Mouse (Mus musculus) midbrain, embryonic 12.5 days (tissue): ENCODE measurements around the gene Wdr19. TPM values are rescaled to one million over a fixed set of nuclear protein-coding genes. Genes with fewer than 3 reads are reported as not detected.

ENCODE experiments used
- ATAC-seq: fragments of 200-750 bp; cut with Nextera tagmentation; 2 replicates; pipeline ENCODE4 v1.8.0; 2017; ENCODE audit warnings: low read depth, moderate TSS enrichment, moderate library complexity; ENCODE audit not compliant: low FRiP score
- H3K27ac ChIP-seq: fragments of 300-500 bp; sonication (generic); replicated peaks from 2 replicates; pipeline ENCODE4 v1.5.1; 2016; ENCODE audit warnings: mild to moderate bottlenecking
- H3K27me3 ChIP-seq: fragments of 300-500 bp; sonication (generic); 2 replicates; pipeline ENCODE4 v1.6.1; 2016; ENCODE audit warnings: mild to moderate bottlenecking
- H3K36me3 ChIP-seq: fragments of 300-500 bp; sonication (generic); 2 replicates; pipeline ENCODE4 v1.6.1; 2016
- H3K4me1 ChIP-seq: fragments of 300-500 bp; sonication (generic); 2 replicates; pipeline ENCODE4 v1.6.1; 2016
- H3K4me2 ChIP-seq: fragments of 300-500 bp; sonication (generic); replicated peaks from 2 replicates; pipeline ENCODE4 v1.6.1; 2016; ENCODE audit warnings: mild to moderate bottlenecking, moderate library complexity
- H3K4me3 ChIP-seq: fragments of 300-500 bp; sonication (generic); 2 replicates; pipeline ENCODE4 v1.5.1; 2016; ENCODE audit warnings: mild to moderate bottlenecking
- H3K9ac ChIP-seq: fragments of 300-500 bp; sonication (generic); replicated peaks from 2 replicates; pipeline ENCODE4 v1.6.1; 2016; ENCODE audit warnings: mild to moderate bottlenecking, moderate library complexity
- H3K9me3 ChIP-seq: fragments of 300-500 bp; sonication (generic); 2 replicates; pipeline ENCODE4 v1.6.1; 2016; ENCODE audit warnings: mild to moderate bottlenecking
- WGBS: fragments of 180-500 bp; shearing (Covaris S2); methylation state at CpG from one replicate; pipeline ENCODE4 v1.1.7; 2016; 5-methylcytosine and 5-hydroxymethylcytosine counted together
- polyA plus RNA-seq: library from polyadenylated mRNA; unstranded; fragments of >200 nt; fragmentation: Nextera tagmentation; extraction: Ambion mirVana; gene quantifications from 2 replicates; pipeline ENCODE4 v1.2.1, GENCODE M21; 2016

Wdr19 gene
- polyA plus RNA-seq = 16.6 and 18.1 TPM in 2 replicates

DNA sequence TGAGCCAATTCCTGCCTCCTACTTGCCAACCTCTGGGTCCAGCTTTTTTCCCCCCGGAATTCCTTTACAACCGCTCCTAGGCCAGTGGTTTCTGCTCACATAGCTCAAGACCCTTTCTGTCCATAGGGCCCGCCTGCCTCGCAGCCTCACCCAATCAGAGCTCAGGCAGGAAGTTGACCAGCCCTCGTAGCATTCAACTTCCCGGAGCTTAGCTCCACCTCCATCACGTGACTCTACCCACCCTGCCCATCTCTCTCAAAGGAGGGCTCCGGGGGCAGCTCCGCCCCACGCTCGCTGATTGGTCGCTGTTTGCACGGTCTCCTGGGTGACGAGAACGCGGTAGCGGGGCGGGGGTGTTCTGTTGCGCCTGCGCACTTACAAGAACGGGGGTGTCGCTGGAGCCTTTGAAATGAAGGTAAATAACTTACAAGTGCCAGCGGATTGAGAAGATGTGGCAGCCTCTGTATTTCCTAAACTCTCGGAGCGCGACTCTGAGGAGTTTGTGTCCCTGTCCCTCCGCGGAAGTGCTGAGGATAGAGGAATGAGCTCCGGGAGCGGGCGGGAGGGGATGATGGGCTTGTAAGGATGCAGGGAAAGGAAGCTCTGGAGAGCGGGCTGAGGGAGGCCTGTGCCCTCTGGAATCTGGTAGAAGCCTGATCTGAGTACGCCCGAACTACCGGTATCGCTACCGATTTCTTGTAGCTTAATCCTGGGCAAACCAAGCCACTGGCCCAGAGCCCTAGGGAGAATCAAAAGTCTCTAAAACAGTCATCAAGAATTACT is at the start of gene Wdr19:
Wdr19 (plus strand) TSS at position 351 of the 783 bp plus-strand sequence.
- Histone ChIP-seq H3K36me3 (peaks cover 6% of the 10 kb centered on the region; the same call in 1 of the 2 replicates), H3K27me3 (0 out of 2 replicates have a peak, but pooled peaks cover 3% of the 10 kb centered on the region)
- ATAC-seq = peak; percentile 99

DNA sequence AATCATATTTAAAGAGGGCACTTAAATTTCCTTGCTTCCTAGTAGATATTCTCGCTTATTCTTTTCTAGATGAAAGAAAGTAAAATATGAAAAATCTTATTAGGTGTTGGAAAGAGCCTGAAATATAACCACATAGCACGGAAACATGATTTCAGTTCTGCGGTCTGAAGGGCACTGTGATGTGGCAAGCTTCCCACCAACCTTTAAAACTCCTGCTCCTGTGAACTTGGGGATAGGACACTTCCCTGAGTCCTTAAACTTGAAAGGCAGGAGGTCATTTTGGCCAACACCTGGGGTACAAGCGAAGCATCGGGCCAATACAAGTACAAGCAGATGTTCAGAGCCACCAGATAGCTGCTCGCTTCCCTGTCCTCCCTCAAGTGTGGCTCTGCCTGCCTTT is 49.8 kb upstream of the Wdr19 start:
- peaks cover 45% of the 10 kb centered on the region for H3K36me3 ChIP-seq
- no peak overlapping the region for H3K4me2 ChIP-seq
- no peak overlapping the region for H3K27ac ChIP-seq
- WGBS = 95% methylated on average over 6 of the region's 6 CpGs
- no peaks in the 10 kb centered on the region for H3K4me1 ChIP-seq
- ATAC-seq = no peak
- no peak overlapping the region for H3K4me3 ChIP-seq
- no peak overlapping the region for H3K9ac ChIP-seq
- no peaks in the 10 kb centered on the region for H3K9me3 ChIP-seq
- no peaks in the 10 kb centered on the region for H3K27me3 ChIP-seq

More for the DNA sequence above, at the start of gene Wdr19:
- Histone ChIP-seq H3K9me3 (no peaks in the 10 kb centered on the region), H3K4me1 (peaks cover 10% of the 10 kb centered on the region), H3K4me3 (peak within 1 kb of the TSS; percentile 67), H3K9ac (peak within 1 kb of the TSS; percentile 65), H3K27ac (peak within 1 kb of the TSS; percentile 71), H3K4me2 (peak within 1 kb of the TSS; percentile 84)
- WGBS = under 1% methylated on average over 37 of the region's 37 CpGs

DNA sequence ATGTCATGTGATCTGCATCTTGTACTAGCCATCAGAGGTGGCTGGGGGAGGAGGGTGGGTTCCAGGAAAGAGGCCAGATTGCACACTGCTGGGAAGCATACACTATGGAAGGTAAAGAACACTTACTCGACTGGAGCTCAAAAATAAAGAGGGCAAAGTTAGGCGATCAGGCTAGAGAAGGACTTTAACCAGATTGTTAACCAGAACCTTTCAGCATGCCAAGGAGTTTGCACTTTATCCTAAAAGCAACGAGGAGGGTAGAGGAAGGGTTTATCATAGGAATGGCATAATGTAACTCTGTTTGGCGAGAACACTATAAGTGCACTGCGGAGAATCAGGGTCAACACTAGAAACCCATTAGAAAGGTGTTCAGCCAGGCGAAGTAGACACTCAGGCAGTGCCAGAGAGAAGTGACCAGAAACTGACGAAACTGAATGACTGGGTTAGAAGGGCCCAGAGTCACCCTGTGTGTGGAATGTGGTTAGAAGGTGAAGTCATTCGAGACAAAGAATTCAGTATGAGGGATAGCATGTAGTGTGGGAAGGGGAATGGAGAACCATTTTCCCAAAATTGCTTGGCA is 49.0 kb upstream of the Wdr19 start:
- H3K9ac ChIP-seq = no peak overlapping the region
- H3K9me3 ChIP-seq = no peaks in the 10 kb centered on the region
- no peaks in the 10 kb centered on the region for H3K27me3 ChIP-seq
- H3K27ac ChIP-seq = no peak overlapping the region
- H3K4me3 ChIP-seq = no peak overlapping the region
- ATAC-seq = no peak
- peaks cover 38% of the 10 kb centered on the region for H3K36me3 ChIP-seq
- no peaks in the 10 kb centered on the region for H3K4me1 ChIP-seq
- WGBS = 91% methylated on average over 8 of the region's 8 CpGs
- no peak overlapping the region for H3K4me2 ChIP-seq

- no peak overlapping the region for H3K4me3 ChIP-seq
- H3K27ac ChIP-seq = no peak overlapping the region
- no peaks in the 10 kb centered on the region for H3K27me3 ChIP-seq
- no peaks in the 10 kb centered on the region for H3K9me3 ChIP-seq
- 90% methylated on average over 3 of the region's 3 CpGs for WGBS
- H3K36me3 ChIP-seq = peaks cover 42% of the 10 kb centered on the region
- no peaks in the 10 kb centered on the region for H3K4me1 ChIP-seq
- H3K9ac ChIP-seq = no peak overlapping the region
- no peak overlapping the region for H3K4me2 ChIP-seq
- ATAC-seq = no peak
These were observed 48.2 kb upstream of the Wdr19 start for GRCm38 (mm10) chr5:65151276-65151675.

- Histone ChIP-seq H3K27ac (no peak overlapping the region), H3K4me3 (no peak overlapping the region), H3K9ac (no peak overlapping the region), H3K27me3 (no peaks in the 10 kb centered on the region), H3K4me1 (no peaks in the 10 kb centered on the region), H3K9me3 (no peaks in the 10 kb centered on the region), H3K4me2 (no peak overlapping the region), H3K36me3 (peaks cover 44% of the 10 kb centered on the region)
- 82% methylated on average over 5 of the region's 5 CpGs for WGBS
- ATAC-seq = no peak
These were observed 47.7 kb upstream of the Wdr19 start for GRCm38 (mm10) chr5:65151767-65152166.

DNA sequence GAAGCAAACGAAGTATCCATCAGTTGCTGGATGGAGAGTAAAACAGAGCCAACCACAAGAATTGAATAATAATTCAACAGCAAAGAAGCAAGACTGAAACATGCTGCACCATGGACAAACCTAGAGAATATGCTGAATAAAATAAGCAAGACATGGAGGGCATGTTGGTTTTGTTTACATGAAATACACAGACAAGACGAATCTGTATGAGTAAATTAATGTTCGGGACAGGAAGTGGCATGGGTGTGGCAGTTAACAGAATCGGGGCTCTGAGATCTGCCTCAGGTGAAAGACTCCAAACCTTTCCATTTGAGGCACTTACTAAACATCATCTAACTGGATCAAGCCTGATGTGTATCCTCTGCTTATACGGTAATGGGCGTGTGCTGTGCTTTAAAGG is 45.2 kb upstream of the Wdr19 start:
- Histone ChIP-seq H3K4me3 (no peak overlapping the region), H3K9ac (no peak overlapping the region), H3K27ac (no peak overlapping the region), H3K4me1 (no peaks in the 10 kb centered on the region), H3K4me2 (no peak overlapping the region), H3K27me3 (no peaks in the 10 kb centered on the region), H3K9me3 (no peaks in the 10 kb centered on the region), H3K36me3 (peaks cover 34% of the 10 kb centered on the region)
- 91% methylated on average over 6 of the region's 6 CpGs for WGBS
- no peak for ATAC-seq

GRCm38 (mm10) chr5:65156853-65157252 is 42.6 kb upstream of the Wdr19 start:
- H3K36me3 ChIP-seq = peaks cover 35% of the 10 kb centered on the region
- ATAC-seq = no peak

GRCm38 (mm10) chr5:65157412-65158381 is 41.8 kb upstream of the Wdr19 start:
- Histone ChIP-seq H3K27me3 (no peaks in the 10 kb centered on the region), H3K9me3 (no peaks in the 10 kb centered on the region), H3K4me3 (no peak overlapping the region), H3K36me3 (peaks cover 34% of the 10 kb centered on the region), H3K9ac (no peak overlapping the region), H3K27ac (no peak overlapping the region), H3K4me2 (no peak overlapping the region), H3K4me1 (no peaks in the 10 kb centered on the region)
- no peak for ATAC-seq
- WGBS = 77% methylated on average over 22 of the region's 22 CpGs

More at GRCm38 (mm10) chr5:65156853-65157252, 42.6 kb upstream of the Wdr19 start:
- Histone ChIP-seq H3K4me3 (no peak overlapping the region), H3K4me2 (no peak overlapping the region), H3K4me1 (no peaks in the 10 kb centered on the region), H3K9me3 (no peaks in the 10 kb centered on the region), H3K9ac (no peak overlapping the region), H3K27me3 (no peaks in the 10 kb centered on the region), H3K27ac (no peak overlapping the region)
- WGBS = 75% methylated on average over 2 of the region's 2 CpGs

GRCm38 (mm10) chr5:65158696-65159305 is 40.7 kb upstream of the Wdr19 start:
- no peak overlapping the region for H3K27ac ChIP-seq
- H3K4me3 ChIP-seq = no peak overlapping the region
- peaks cover 37% of the 10 kb centered on the region for H3K36me3 ChIP-seq
- no peak for ATAC-seq
- H3K9me3 ChIP-seq = no peaks in the 10 kb centered on the region
- 91% methylated on average over 20 of the region's 20 CpGs for WGBS
- H3K27me3 ChIP-seq = no peaks in the 10 kb centered on the region
- no peak overlapping the region for H3K9ac ChIP-seq
- H3K4me2 ChIP-seq = no peak overlapping the region
- H3K4me1 ChIP-seq = no peaks in the 10 kb centered on the region

DNA sequence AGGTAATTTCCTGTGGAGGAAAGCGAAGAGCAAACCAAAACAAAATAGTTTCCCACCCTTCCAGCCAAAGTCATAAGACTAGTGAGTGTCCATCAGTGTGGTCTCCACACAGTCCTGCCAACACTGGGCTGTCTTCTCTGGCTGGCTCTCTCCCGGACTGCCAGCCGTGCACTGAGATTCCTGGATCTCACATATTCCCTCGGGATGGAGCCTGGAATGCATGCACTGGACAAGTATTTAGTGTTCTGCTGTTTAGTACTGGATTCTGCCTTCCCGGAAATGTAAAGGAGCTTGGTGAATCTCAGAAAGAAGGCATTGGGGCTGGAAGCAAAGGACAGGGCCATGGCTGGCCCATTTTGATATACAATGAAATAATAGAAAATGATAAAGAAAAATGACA is 36.5 kb upstream of the Wdr19 start:
- Histone ChIP-seq H3K4me3 (no peak overlapping the region), H3K9me3 (no peaks in the 10 kb centered on the region), H3K4me1 (no peaks in the 10 kb centered on the region), H3K27me3 (no peaks in the 10 kb centered on the region), H3K9ac (no peak overlapping the region), H3K4me2 (no peak overlapping the region), H3K36me3 (peaks cover 40% of the 10 kb centered on the region), H3K27ac (no peak overlapping the region)
- WGBS = 76% methylated on average over 5 of the region's 5 CpGs
- no peak for ATAC-seq

DNA sequence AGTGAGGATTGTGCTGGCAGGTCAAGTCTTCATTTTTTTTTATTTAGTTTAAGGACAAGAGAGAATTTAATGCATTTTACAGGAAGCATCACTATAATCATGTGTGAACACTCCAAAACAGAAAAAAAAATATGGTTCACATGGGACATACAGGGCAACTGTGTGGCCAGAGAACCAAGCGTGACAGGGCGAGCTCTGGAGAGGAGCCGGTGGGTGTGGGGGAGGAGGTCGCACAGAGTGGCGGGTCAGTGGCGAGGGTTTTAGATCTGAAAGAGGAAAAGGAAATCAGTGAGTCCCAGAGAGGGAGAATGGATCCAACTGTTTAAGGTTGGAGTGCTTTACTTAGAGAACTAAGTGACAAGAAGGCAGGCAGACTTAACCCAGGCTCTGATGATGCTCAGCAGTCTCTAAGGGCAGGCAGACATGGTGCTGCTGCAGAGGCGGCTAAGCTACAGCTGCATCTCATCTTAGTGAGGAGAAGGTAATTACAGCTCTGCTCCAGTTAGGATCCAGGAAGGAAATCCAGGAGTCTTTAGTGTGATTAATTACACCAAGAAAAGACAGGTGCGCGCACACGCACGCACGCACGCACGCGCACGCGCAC is 35.9 kb upstream of the Wdr19 start:
- H3K9me3 ChIP-seq = no peaks in the 10 kb centered on the region
- 93% methylated on average over 17 of the region's 17 CpGs for WGBS
- no peak overlapping the region for H3K4me3 ChIP-seq
- no peak overlapping the region for H3K27ac ChIP-seq
- no peak overlapping the region for H3K9ac ChIP-seq
- H3K27me3 ChIP-seq = no peaks in the 10 kb centered on the region
- H3K36me3 ChIP-seq = peaks cover 40% of the 10 kb centered on the region
- ATAC-seq = no peak
- H3K4me2 ChIP-seq = no peak overlapping the region
- no peaks in the 10 kb centered on the region for H3K4me1 ChIP-seq
